Mouse (Mus musculus): ENCODE results near the gene Fam13c. TPM values are rescaled to one million over a fixed set of nuclear protein-coding genes. Genes with fewer than 3 reads are reported as not detected.

Gene Fam13c
- total RNA-seq, 2 experiments from 2014 or later = 88.2 to 88.8 TPM

- DNase-seq = no peak
Measured at GRCm38 (mm10) chr10:70465638-70466037, 25.4 kb downstream of the Fam13c start.

GRCm38 (mm10) chr10:70470836-70471235, 30.6 kb downstream of the Fam13c start:
- DNase-seq = no peak

GRCm38 (mm10) chr10:70477741-70478145, 37.5 kb downstream of the Fam13c start:
- DNase-seq = no peak

GRCm38 (mm10) chr10:70483736-70484135, 43.5 kb downstream of the Fam13c start:
- no peak for DNase-seq

GRCm38 (mm10) chr10:70484568-70485286, 44.4 kb downstream of the Fam13c start:
- no peak for DNase-seq

GRCm38 (mm10) chr10:70485287-70485612, 45.0 kb downstream of the Fam13c start:
- no peak for DNase-seq

- no peak for DNase-seq
Measured at GRCm38 (mm10) chr10:70486651-70487050, 46.4 kb downstream of the Fam13c start.

- DNase-seq = no peak
Measured at GRCm38 (mm10) chr10:70493891-70494290, 53.6 kb downstream of the Fam13c start.

- DNase-seq = no peak
Measured at GRCm38 (mm10) chr10:70494441-70494840, 54.2 kb downstream of the Fam13c start.

GRCm38 (mm10) chr10:70495106-70496104, 55.1 kb downstream of the Fam13c start:
- DNase-seq = no peak

GRCm38 (mm10) chr10:70496938-70497337, 56.7 kb downstream of the Fam13c start:
- no peak for DNase-seq

GRCm38 (mm10) chr10:70498328-70498727, 58.0 kb downstream of the Fam13c start:
- no peak for DNase-seq

- DNase-seq = no peak
Measured at GRCm38 (mm10) chr10:70499246-70499645, 59.0 kb downstream of the Fam13c start.

GRCm38 (mm10) chr10:70504871-70505270, 64.6 kb downstream of the Fam13c start:
- DNase-seq = no peak

- DNase-seq = no peak
Measured at GRCm38 (mm10) chr10:70505395-70505794, 65.1 kb downstream of the Fam13c start.

GRCm38 (mm10) chr10:70505842-70506241, 65.6 kb downstream of the Fam13c start:
- no peak for DNase-seq

- DNase-seq = no peak
Measured at GRCm38 (mm10) chr10:70506499-70507168, 66.4 kb downstream of the Fam13c start.

- DNase-seq = no peak
Measured at GRCm38 (mm10) chr10:70507880-70508279, 67.6 kb downstream of the Fam13c start.

GRCm38 (mm10) chr10:70514848-70515247, 74.6 kb downstream of the Fam13c start:
- no peak for DNase-seq

- DNase-seq = no peak
Measured at GRCm38 (mm10) chr10:70516661-70517060, 76.4 kb downstream of the Fam13c start.

GRCm38 (mm10) chr10:70519640-70520099, 79.4 kb downstream of the Fam13c start:
- DNase-seq = no peak
